Mouse (Mus musculus) thymus, postnatal 14 days (tissue): ENCODE data around the gene Plvap.

Experiments
- DNase-seq: peaks from one replicate; pipeline ENCODE4 v3.0.0; 2021

Gene Plvap

DNA sequence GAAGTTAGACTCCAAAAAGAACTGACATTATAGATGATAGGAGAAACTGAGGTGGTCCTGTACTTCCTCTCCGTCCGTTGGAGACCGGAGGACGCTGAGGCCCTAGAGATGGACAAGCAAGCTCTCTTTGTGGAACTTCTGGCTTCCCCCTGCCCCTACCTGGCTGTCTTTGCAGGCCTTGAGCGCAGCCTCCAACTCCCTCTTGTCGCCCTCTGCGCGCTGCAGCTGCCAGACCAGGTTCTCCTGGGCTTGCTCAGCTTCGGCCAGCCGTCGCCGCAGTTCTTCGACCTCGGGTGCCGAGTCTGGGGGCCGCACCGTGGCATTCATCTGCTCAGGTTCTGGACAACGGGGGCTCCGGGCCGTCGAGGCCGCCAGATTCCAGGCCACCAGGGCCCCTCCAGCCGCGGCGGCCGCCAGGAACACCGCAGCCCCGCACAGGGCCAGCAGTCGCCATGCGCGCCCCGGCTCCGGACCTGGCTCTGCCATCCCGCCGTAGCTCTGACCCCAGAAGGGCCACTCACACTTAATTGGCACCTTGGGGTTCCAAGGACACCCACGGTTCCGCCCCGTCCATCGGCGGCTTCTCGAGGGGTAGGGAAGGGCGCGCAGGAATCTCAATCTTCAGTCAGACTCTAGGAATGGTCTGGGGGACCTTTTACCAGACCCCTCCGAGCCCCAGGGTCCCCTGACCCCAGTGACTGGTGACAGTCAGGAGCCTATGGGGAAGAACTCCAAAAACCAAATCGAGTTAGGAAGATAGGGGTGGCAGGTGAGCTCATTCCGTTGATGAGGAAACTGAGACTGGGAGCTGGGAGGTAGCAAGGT is 13.9 kb upstream of the Plvap start, which contains the start of gene Ccdc194:
Gene Ccdc194 (minus strand): TSS at position 486 of the 825 bp plus-strand sequence.
- DNase-seq = no peak

DNA sequence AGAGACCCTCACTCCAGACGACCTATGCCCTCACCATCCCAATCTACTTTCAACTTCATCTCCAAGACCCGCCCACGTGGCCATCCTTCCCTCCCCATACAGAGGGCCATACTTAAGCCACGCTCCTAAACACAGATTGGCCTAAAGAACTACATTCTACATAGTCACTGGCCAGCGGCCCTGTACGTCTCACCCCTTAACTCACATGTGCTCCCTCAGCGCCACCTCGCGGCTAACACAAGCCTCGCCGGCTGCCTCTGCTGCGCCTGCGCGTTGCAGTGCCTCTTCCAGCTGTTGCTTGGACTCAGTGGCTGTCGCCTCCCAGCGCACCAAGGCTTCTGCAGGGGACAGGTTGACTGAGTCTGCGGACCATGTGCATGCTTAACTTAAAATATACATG is 10.1 kb upstream of the Plvap start:
- peak; percentile 96 for DNase-seq

GRCm38 (mm10) chr8:71519037-71519825 is 7.7 kb upstream of the Plvap start:
- DNase-seq = peak; percentile 66

GRCm38 (mm10) chr8:71516786-71517185 is 5.2 kb upstream of the Plvap start:
- no peak for DNase-seq

- no peak for DNase-seq
These were observed 3.5 kb upstream of the Plvap start for GRCm38 (mm10) chr8:71515043-71515442.

DNA sequence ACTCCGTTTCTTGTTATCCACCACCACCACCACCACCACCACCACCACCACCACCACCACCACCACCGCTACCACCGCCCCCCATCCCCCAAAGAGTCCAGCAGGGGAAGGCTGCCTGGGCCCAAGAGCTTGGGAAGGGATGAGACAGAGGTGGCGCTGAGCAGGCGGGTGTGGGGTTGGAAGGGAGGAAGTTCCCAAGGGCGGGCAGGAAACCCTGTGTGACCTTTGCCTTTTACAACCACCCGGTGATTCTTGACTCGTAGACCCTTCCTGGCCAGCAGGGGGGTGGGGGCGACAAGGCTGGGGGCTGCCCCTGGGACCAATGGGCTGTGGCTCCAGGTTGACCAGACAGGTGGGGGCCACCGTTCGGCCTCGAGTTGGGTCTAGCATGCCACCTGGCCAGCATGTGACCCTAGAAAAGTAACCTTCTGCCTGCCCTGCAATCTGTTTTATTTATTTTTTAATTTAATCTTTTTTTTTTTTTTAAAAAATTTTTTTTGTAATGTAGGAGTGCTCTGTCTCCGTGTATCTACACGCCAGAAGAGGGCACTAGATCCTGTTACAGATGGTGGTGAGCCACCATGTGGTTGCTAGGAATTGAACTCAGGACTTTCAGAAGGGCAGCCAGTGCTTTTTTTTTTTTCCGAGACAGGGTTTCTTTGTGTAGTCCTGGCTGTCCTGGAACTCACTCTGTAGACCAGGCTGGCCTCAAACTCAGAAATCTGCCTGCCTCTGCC is 1.6 kb upstream of the Plvap start:
- DNase-seq = no peak

DNA sequence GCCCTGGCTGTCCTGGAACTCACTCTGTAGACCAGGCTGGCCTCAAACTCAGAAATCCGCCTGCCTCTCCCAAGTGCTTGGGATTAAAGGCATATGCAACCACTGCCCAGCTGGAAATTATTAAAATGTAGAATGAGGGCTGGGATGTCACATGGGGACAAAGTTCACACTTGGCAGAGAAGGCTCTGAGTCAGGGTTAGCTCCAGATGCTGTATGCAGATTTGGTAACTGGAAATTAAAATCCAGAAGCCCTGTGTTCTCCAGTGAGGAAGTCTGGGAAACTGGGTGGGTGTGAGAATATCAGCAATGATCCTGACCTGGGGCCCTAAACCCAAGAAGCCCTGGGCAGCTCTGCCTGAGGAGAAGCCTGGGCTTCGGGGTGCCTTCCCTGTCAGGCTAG is 2.2 kb downstream of the Plvap start:
- no peak for DNase-seq

DNA sequence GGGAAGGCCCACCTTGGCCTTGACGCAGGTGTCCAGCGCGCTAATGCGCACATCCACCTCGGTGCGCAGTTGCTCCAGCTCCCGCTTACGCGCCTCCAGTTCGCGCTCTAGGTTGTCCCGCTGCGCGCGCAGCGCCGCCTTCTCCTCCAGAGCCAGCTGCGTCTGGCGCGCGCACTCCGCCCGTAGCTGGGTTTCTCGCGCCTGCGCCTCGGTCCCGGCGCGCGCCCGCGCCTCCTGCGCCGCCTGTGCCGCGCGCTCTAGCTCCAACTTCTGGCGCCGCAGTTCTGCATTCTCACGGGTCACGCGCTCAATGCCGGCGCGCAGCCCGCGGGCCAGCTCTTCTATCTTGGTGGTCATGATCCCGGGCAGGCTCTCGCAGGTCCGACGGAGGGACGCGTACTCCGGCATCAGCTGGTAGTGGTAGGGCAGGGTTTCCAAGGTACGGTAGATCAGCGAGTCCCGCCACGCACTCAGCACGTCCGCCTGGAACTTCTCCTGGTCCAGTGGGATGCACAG is 3.9 kb downstream of the Plvap start:
- peak; percentile 74 for DNase-seq

GRCm38 (mm10) chr8:71505979-71506378 is 5.6 kb downstream of the Plvap start:
- no peak for DNase-seq

DNA sequence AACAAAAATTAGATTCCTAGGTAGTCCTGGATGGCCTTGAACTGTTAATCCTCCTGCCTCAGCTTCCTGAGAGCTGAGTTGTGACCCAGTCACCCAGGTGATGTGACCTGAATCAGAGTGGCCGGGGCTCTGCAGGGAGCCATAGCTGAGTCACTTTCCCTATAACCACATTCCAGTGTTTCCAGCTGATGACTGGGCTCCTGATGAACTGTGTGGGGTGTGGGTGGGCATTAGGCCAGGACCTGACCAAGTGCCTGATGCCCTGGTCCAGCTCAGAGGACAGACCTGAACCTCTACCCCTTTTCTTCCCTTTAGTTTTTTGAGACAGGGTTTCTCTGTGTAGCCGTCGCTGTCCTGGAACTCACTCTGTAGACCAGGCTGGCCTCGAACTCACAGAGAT is 6.2 kb downstream of the Plvap start:
- DNase-seq = no peak

DNA sequence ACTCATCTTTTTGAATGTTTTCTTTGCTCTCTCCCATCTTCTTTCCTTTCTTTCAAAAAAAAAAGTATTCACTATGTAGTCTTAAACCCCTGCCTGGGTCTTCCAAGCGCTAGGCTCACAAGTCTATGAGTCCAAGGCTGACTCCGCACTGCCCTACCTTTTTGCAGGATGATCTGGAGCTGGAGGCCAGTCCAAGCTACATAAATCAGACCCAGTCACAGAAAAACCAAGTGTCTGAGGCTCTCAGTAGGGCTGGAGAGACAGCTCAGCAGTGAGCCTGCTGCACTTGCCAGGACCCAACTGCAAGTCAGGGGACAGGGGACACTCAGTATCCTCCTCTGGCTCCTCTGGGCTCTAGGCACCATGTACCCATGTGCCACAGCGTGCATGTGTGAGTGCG is 7.2 kb downstream of the Plvap start:
- DNase-seq = no peak

DNA sequence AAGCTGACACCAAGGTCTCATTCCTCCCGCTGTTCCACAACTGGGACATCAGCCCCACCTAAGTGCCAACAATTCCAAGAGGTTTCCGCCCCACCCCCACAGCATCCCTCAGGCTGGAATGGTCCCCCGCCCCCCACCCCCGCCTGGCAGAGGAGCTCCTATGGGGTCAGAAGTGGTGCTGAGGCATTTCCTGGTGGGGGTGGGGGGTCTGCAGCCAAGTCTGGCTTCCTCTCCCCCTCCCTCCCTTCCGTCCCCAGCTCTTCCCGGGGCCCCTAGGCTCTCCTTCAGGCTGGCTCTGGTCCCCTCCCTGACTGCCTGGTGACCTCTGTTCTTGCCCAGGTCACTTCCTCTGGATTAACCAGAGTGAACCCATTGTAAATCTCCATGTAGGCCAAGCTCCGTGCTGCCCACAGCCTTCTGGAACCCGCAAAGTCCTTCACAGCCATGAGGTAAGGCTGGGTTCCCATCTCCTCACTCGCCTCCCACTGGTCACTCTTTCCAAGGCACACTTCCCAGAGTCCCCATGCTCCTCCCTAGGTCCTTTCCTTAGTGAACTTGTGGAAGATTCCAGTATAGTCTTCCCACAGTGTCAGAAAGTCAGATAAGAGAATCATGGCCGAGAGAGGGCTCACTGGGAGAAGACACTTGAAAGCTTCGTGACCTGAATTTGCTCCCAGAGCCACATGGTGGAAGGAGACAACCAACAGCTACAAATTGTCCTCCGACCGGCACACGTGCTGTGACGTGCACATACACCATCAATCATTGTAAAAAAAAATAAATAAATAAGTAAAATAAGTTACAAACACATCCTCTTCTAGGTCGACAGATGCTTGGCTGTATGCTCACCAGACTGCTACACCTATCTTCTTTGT is 12.5 kb downstream of the Plvap start:
- no peak for DNase-seq

- no peak for DNase-seq
These were observed 13.6 kb downstream of the Plvap start for GRCm38 (mm10) chr8:71497881-71498501.

GRCm38 (mm10) chr8:71497077-71497645 is 14.4 kb downstream of the Plvap start:
- no peak for DNase-seq

DNA sequence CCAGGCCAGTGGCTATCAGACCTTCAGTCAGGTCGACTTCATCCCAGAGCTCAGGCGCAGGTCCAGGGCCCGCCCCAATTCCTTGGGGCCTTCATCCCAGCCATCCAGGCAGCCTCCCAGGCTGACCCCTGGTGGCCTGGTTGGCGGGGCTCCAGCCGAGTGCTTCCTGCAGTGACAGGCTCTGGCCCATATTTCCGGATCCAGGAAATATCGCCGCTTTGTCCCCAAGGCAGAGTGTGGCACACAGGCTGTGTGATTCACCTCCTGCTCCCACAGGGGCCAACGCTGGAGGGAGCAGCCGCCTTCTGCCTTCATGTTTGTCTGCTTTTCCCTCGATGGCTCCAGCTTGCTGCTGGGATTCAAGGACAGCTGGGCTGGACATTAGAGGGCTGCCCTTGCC is 15.1 kb downstream of the Plvap start:
- no peak for DNase-seq

GRCm38 (mm10) chr8:71495811-71496210 is 15.7 kb downstream of the Plvap start:
- no peak for DNase-seq

DNA sequence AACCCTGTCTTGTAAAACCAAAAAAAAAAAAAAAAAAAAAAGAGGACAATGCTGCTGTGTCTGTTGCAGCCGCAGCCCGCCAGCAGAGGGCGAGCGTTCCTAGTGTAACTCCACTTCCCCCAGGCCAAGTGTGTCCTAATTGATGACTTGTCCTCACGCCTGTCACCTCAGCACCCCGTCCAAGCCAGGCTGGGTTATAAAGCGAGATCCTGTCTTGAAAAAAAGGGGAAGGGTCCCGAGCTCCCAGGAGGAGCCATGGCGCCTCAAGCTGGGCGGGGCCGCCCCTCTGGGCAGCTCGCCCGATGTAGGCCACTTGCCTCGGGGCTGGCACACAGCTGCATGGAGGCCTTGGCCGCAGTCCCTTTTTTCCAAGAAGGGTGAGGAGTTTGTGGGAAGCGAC is 16.5 kb downstream of the Plvap start:
- peak; percentile 85 for DNase-seq

DNA sequence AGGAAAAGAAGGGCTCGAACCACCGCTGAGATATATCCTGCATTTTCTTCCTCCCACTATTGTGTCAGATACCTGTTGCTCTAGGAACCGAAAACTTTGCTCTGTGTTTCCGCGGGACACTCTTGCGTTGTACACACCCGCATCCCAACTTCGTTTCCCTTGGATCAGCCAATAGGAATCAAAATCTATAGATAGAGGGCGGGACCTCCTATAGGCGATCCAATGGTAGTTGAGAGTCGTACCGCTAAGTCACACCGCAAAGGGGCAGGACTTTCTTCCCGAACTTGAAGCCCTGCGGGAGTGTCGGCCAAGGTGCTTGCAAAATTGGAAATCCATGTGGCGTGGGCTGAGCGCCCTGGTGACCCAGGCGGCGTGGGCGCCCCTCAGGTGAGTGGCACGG is 23.1 kb downstream of the Plvap start:
- DNase-seq = peak; percentile 91

DNA sequence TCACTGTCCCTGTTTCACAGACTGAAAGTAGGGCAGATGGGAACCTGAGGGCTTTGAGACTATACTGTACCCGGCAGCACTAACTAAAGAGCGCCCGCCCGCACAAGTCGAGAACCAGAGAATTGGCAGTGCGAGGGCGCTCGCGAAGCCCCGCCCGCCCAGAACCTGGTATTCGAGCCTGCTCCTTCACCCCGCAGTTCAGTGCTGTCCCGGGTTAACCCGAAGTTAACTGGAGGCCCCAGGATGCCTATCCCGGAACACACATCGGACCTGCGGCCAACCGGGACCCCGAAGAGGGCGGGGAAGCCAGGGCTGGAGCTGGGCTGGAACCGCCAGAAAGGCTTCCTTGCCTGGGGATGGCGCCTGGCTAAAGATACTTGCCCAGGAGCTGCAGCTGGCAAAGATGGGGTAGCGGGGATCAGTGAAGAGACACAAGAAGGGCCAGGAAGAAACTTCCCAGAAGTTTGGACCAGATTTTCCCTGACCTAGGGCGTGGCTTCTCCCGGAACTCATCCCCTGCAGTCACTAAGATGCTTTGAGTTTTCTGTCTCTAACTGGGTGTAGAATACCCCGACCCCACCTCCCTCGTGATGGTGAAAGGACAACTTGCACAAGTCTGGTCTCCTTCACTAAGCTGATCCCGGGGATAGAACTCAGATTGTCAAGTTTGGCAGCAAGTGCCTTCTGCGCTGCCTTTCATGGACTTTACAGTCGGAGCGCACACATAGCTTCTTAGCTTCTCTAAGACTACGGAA is 23.7 kb downstream of the Plvap start, which contains the start of gene Gtpbp3:
Gene Gtpbp3 (plus strand): TSS at position 413 of the 755 bp plus-strand sequence.
- DNase-seq = peak; percentile 85

DNA sequence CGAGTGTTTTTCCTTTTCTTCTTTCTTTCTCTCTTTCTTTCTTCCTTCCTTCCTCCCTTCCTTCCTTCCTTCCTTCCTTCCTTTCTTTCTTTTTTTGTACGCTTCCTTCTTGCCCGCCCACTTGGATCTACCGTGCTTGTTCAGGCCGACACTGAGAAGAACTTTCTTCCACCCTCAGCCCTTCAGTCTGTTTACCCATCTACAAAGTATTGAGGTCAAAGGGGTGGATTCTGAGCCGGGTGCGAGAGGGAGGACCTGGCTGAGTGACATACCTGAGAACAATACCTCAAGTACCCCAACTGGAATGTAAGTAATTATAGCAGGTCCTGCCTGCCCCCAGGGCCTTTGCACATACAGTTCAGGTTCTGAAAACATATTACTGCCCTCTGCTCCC is 25.4 kb downstream of the Plvap start:
- no peak for DNase-seq
